Mouse (Mus musculus) ovary, postnatal 14 days (tissue): ENCODE measurements around the gene C2cd2.

Experiments used
- DNase-seq: peaks from one replicate; pipeline ENCODE4 v3.0.0; 2022; ENCODE audit warnings: low spot score

Gene C2cd2

DNA sequence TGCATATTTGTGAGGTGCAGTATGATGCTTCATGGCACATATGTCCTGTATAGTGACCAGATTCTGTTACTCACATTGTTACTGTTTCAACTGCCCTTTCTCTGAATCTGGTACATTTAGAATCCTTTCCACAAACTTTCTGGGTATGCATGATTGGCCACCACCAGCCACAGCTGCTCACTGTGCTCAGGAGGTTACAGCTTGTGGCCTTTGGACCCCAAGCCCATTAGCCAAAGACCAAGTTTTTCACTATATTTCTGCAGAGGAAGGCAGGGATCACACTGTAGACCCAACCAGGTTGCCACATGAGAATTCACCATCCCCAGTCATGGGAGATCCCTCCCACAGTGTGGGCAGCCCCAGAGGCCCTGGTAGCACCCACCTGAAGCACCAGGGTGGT, 79.5 kb downstream of the C2cd2 start:
- DNase-seq, result no peak

DNA sequence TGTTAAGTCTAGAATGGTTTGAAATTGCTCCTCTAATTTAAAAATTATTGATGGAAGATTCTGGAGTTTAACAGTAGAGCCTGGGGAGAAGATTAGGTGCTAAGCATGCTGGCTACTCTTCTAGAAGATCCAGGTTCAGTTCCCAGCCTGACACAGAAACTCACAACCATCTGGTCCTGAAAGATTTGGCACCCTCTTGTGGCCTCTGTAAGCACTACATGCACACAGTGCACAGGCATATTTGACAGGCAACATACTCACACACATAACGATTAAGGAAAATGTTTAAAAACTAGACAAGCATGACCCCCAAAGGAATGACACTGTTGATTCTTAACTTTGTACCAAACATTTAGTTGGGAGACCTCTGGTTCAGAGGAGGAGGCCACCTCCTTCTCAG, 83.3 kb downstream of the C2cd2 start:
- peak; percentile 43 for DNase-seq

DNA sequence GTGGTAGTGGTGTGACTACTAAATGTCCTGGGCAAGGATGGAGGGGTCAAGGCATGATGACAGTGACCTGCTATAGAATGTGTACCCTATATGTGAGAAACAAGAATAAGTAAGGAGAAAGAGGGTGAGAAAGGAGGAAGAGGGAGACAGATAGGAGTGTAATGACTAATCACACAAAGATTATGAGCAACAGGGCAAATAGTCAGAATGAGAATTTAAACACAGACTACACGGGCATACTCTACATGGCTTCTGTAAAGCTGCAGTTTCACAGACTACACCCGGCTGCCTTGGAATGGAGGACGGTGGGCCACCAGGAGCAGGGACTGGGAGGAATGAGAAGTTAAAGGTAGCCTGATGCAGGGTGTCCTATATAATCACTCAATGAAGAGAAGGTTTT, 84.9 kb downstream of the C2cd2 start:
- no peak for DNase-seq

DNA sequence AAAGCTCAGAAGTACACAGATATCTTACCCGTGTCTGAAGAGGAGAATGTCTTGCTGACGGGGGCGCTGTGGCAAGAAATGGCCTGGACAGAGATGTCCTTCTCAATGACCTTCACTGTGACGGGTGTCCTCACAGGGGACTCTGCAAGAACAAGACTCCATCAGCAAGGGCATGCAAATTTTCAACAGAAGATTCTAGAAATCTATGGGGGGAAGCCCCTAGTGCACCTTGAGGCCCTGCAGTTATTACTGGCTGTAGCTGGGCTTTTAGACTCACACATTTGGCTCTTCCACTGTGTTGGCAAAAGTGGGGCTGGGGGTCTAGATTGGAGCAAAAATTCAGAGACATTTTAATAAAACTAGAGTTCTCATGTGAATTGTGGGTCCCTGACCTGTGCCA, 87.3 kb downstream of the C2cd2 start:
- no peak for DNase-seq

DNA sequence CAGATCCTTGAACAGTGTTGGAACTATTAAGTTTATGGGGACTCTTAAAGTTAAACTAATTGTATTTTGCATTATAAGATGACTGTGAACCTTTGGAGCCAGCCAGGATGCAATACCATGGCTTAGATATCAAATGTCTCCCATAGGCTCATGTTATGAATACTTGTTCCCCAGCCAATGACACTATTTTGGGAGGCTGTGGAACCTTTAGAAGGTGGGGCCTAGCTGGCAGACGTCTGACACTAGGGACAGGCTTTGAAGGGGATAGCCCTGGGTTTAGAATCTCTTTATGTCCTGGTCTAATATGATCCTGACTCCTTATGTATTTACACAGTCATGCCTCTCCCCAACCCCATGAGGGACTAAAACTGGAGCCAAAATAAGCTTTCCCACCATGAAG, 88.0 kb downstream of the C2cd2 start:
- DNase-seq, result no peak

DNA sequence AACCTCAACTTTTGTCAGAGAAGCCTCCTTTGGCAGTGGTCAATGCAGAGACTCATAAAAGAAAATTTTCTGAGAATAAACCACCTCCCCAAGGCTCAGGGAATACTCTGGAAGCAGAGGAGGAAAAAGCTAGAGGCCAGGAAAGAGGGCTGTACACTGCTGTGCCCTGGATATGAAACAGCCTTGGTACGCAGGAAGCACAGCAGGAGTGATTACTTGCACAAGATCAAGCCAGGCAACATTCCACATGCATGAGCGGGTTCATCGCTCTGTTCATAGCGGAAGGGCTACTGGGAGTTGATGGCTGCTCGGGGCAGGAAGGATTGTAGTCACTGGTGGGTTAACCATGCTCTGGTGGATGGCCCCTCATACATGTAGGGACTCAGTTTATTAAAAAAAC, 89.7 kb downstream of the C2cd2 start:
- no peak for DNase-seq

DNA sequence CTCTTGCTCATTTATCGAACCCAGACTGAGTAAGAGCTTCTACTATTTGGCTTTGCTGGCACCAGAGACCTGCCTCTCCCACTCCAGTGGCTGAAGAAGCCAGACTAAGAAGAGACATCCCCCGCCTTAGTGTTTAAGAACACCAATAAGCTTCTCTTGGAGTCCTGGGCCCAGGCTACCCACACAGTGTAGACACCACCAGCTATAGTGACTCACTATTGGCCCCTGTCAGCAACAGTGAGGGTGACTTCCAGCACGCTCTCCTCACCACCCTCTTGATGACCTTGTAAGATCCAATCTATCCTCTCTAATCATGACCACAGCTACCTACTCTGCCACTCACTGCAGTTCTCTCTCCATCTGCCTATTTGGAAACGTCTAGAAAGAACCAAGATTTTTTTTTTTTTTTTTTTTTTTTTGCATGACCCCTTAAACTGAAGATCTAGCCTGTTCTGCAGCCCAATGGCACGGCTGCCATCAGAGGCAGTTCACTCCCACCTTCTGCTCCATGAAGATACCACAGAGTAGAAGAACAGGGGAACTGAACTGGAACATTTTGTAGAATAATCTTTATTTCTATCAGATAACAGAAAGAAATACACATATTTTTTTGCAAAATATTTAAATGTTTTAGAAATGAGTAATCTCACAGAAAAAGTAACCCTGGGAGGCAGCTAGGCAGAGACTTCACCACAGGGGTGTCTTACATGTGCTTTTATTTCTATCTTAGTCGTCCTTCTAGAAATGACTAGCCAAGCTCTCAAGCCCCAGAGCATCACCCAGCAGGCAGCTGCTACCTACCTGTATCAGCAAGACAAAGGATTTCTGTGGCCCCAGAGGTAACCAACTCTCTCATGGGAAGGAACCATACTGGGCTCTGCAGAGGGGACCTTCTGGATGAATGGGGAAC, 93.0 kb downstream of the C2cd2 start:
- no peak for DNase-seq

DNA sequence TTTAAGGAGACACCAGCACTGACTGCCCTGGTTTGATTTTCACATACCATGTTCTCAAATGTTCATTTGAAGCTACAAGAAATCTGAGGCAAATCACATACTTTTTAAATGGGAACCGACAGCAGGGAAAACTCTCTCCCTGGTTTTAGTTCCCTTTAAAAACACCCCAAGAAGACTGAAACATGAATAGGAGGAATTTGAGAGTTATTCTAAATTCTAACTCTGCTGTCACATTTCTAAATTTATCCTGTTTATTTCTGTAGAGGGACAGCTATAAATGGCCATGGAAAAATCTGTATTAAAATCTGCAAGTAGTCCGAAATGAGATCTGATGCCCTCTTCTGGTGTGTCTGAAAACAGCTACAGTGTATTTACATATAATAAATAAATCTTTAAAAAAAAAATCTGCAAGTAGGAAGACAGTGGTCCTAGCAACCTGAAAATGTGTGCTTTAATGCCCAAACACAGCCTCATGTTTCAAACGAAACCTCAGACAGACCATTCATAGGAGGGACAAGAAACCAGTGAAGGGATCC, 98.4 kb downstream of the C2cd2 start:
- no peak for DNase-seq

DNA sequence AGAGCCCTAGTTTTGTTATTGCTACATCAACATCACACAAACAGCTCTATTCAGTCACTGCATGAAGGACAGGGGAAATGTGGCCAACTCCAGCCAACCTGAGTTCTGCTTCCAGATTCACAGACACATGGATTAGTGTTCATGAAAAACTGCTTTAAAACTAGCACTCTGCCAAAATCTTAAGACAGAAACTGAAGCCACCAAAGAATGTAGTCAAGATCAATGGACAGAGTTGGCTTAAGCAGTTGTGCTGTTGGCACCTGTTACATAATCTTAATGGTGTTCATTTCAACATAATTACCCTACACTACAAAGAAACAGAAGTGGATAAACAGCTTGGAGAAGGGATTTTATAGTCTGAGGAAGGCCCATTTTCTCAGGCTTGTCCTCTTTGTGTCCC, 106.3 kb downstream of the C2cd2 start:
- no peak for DNase-seq

DNA sequence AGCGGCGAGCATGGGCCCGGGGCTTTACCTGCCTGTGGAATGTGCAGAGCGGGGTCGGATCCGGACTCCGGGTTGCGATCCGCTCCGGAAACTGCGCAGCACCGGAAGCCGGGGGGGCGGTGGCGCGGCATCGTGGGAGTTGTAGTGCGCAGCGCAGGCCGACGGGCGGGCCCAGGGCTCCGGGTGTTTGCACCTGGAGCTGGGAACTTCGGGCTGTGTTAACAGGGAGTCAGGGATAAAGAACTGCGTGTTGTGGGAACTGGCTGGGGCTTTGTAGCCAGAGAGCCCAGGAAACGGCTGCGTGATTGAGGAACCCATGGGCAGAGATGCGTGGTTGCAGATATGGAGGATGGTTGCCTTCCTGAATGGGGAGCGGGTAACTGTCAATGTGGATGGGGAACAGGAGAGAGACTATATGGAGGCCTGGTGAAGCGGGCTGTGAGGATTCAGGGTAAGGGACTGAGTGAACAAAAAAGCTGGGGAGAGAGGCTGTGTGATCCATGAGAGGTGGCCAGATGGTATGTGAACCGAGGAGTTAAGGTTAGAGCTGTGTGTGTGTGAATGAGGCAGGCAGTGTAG, 110.6 kb downstream of the C2cd2 start, which contains the start of gene Prdm15:
Gene Prdm15, minus strand, starts transcription at position 110 of the 579 bp plus-strand sequence.
- DNase-seq, result peak; percentile 82

DNA sequence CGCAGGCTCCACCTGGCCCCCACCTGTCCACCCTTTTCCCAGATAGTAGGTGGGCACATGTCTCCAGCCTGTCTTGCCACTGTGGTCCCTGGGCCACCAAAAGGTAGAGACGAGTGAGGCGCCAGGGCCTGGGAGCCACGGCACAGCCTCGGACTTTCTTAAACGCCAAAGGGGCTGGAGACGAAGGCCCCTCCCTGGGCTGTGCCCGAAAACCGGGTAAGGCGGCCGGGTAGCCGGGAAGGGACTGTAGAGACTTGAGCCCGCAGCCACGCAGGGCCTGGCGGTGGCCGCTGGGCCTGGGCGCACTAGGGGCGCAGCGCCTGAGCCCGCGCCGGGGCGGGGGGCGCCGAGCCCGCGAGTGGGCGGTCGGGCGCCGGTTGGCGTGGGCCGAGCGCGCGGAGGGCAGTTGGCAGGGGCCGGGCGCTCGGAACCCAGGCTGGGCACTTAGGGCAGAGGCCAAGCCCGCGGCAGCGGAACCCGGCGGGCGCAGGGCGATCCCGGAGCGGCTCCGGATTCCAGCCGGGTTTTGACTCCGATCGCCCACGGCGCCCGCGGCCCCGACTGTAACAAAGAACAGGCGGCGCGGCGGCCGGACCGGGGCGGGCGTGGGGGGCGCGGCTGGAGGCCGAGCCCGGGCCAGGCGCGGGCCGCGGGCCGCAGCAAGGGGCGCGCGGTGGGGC, 111.2 kb downstream of the C2cd2 start:
- DNase-seq, result peak; percentile 83

DNA sequence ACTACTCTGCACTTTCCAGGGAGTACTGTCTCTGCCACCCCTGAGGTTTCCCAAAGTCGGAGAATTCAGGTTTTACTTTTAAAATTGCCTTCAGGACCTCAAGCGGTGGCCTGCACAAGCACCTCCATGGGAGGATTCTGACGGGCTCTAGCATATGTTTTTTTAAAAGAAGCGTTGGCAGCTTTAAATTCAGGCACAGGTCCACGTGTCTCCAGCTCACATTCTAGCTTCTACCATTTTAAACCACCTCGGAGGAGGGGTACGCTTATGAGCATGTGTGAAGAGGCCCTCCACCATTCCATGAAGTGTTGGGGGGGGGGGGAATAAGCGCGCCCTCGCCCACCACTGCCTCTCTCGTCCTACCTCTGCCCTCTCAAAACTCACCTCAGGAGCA, 111.7 kb downstream of the C2cd2 start:
- no peak for DNase-seq

DNA sequence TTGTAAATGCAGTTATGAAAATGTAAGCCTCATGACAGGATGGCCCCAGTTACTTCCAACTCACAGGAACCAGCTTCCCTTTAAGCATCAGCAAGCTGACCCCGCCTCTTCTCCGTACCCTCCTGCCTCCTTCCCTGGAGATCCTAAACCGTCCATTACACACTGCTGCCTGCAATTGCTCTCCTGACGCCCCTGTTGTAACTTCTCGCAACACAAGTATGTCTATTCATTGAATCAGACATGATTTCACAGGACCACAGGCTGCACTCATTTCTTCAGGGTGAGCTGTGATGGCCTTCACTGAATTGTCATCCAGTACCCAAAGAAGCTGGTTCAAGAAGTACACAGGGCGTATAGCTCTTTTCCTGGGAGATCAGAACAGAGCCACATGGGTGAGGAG, 113.6 kb downstream of the C2cd2 start:
- DNase-seq, result no peak

DNA sequence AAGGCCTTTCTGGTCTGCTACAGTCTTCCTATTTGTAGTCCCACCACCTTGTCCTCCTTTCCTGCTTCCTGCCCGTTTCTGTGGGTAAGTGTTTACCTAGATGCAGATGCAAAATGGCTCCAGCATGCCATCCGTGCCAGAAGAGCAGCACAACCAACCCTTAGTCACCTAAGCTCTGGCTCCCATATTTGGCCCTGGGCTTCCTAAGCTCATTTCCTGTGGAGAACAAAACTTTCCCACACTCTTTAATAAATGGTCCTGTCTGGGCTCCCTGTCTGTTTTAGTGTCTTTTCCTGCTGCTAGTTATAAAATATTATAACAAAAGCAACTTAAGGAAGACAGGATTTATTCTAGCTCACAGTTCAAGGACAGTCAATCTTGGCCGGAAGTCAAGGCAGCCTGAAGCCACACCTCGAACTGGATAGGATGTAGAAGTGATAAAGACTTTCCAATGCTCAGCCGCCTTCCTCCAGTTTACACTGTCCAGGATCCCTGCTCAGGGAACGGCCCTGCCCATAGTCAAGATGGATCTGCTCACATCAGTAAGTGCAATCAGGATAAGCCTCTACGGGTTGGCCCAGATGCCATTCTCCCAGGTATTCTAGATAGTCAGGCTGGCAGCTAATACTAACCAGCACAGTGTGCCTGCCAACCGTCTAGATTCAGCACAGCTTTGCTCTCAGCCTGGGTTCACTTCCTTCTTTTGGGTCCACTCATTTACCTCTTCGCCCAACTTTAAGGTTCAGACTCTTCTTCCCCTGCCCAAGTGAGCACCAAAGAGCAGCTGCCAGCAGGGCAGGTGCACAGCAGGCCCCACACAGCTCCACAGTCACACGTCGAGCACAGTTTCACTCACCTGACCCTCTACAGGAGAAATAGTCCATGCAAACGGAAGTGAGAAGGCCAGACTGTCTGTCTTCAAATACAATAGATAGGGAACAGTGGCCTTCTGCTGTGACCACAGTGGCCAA, 117.1 kb downstream of the C2cd2 start:
- DNase-seq, result peak; percentile 9

DNA sequence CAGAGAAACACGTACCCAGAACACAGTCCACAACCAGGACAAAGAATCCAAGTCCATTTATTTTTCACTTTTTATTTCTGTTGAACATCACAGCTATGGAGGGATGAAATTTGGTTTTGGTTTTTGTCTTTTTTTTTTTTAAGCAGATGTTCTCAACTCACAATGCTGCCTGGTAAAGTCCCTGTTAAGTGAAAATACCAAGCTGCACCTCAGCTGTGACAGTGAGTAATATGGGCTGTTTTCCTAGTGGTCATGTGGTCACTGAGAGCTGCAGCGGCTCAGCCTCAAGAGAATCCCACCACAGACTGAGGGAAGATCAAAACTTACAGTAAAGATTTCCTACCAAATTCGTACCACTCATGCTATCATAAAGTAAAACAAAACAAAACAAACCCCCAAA, 130.2 kb downstream of the C2cd2 start:
- no peak for DNase-seq

DNA sequence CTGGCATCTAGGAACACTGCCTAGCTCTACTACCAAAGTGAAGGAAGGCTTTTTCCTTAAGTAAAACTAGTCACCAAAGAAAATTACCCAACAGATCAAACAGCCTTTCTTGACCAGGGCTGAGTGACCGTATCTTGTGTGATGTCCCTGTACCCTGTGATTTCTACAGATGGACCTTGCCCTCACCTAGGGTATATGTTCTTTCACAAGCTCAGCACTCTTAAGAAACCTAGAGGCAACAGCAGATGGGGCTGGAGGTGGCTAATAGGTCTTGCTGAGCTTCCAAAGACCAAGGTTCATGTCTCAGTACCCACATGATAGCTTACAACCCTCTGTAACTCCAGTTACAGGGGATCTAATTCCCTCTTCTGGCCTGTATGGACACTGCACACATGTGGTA, 134.2 kb downstream of the C2cd2 start:
- DNase-seq, result no peak

DNA sequence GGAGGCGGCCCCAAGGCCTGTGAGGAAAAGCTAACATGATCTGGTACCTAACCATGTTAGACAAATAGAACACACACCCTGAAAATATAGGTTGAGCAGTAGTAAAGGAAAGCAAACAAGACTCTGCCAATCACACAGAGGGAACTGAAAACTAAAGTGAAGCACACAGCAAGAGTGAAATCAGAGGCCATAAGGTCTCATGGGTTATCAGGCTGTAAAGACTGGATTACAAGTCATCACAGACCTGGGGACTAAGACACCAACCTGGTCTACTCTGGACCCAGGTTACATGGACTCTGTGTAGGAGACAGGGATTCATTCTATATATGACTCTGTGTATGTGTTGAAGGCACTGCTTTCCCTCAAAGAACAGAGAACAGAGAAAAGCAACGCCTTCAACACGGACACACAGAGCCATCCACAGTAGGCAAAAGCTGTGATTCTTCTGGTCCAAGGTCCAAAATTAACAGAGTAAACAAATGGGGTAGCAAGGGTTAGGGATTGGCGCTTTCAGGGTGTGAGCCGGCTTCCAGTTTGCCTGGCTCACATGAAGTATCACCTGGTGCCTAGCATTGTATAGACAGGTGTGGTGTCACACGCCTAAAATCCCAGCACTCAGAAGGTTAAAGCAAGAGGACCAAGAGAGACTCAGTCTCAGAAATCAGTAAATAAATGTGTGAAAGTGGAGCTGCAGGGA, 138.9 kb downstream of the C2cd2 start:
- DNase-seq, result no peak

DNA sequence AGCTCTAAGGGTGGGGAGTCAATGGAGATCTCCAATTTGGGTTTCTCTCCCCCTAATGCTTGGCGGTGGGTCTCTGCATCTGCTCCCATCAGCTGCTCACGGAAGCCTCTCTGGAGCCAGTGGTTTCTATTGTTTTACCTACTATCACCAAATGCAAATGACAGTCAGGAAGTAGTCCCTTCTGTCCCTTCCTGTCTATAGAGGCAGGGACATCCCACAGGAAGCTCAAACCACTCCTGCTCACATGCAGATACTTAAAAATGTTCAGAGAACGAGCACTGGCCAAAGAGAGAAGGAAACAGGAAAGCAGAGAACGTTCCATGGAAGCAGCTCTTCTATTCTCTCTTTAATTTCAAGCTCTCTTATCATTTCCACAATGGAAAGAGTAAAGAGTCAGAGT, 142.9 kb downstream of the C2cd2 start:
- no peak for DNase-seq

DNA sequence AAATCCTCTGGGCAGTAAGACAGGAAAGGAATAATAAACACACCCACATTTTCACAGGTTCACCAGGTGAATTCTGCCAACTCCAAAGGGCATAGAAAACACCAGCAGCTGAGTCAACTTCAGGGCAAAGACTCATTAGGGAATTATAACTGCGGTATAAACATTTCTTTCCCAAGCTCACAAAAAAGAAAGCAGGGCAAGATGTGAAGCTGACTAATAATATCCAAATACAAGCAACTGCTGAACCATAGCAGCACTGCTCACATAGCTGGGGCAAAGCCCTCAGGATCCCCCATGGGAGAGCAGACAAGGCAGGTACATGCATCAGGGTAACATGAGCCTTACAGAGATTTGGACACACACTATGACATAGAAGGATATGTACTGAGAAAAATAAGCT, 145.0 kb downstream of the C2cd2 start:
- no peak for DNase-seq

DNA sequence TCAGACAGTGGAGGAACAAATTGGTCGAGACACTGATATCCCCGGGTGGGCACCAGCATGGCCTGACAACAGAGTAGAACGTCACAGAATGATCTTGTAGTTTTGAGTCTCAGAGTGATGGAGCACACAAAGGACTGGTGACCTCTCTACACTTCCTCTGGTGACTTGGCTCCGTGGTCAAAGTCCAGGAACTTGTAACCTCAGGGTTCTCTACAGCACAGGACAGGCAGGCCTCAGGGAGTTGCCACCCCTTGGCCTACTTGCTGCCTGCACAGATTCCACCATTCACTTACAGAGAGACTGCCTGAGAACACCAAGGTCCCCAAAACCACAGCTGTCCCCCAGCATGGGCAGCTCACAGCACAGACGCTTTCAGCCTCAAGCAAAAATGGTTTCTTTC, 147.1 kb downstream of the C2cd2 start:
- DNase-seq, result no peak

DNA sequence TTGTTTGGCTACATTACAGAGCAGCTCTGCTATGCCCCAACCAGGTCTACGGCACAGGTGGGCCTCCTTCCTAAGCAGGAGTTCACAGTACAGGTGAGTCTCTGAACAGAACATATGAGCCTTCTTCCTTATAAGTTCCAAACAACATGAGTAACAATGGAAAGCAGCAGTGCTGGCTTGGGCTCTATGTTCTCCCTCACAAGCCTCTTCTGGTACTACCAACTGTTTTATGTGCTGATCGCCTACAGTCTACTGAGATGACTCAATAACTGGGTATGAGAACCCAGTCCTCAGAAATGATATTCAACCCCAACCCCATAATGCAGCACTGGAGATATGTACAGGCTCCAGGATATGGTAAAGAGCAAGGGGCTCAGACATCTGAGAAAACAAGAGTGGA, 148.3 kb downstream of the C2cd2 start:
- DNase-seq, result no peak
